Mouse (Mus musculus) adipocyte (in vitro differentiated cells): ENCODE results near the gene Emsy.

Source experiments
- DNase-seq: peaks from one replicate; pipeline ENCODE4 v3.0.0-alpha.2; 2016; ENCODE audit warnings: low spot score

The Emsy gene

GRCm38 (mm10) chr7:98577461-98577860 is 79.1 kb downstream of the Emsy start:
- no peak for DNase-seq

- DNase-seq: peak; percentile 3
Observed at GRCm38 (mm10) chr7:98575651-98576239, 80.8 kb downstream of the Emsy start.

- no peak for DNase-seq
Observed at GRCm38 (mm10) chr7:98574771-98575191, 81.8 kb downstream of the Emsy start.

GRCm38 (mm10) chr7:98574271-98574670 is 82.3 kb downstream of the Emsy start:
- DNase-seq: no peak

- DNase-seq: no peak
Observed at GRCm38 (mm10) chr7:98573231-98573781, 83.3 kb downstream of the Emsy start.

GRCm38 (mm10) chr7:98572223-98572868 is 84.2 kb downstream of the Emsy start:
- DNase-seq: peak; percentile 11

GRCm38 (mm10) chr7:98570824-98571505 is 85.6 kb downstream of the Emsy start:
- DNase-seq: no peak

GRCm38 (mm10) chr7:98567056-98567455 is 89.5 kb downstream of the Emsy start:
- DNase-seq: no peak

- DNase-seq: no peak
Observed at GRCm38 (mm10) chr7:98564607-98565364, 91.8 kb downstream of the Emsy start.

GRCm38 (mm10) chr7:98563991-98564390 is 92.6 kb downstream of the Emsy start:
- DNase-seq: no peak

- DNase-seq: no peak
Observed at GRCm38 (mm10) chr7:98562966-98563365, 93.6 kb downstream of the Emsy start.

GRCm38 (mm10) chr7:98562186-98562585 is 94.4 kb downstream of the Emsy start:
- no peak for DNase-seq

- DNase-seq: no peak
Observed at GRCm38 (mm10) chr7:98561556-98562164, 94.9 kb downstream of the Emsy start.

GRCm38 (mm10) chr7:98558128-98558921 is 98.3 kb downstream of the Emsy start:
- DNase-seq: no peak

- no peak for DNase-seq
Observed at GRCm38 (mm10) chr7:98556767-98557394, 99.7 kb downstream of the Emsy start.

- DNase-seq: no peak
Observed at GRCm38 (mm10) chr7:98551041-98551440, 105.5 kb downstream of the Emsy start.

GRCm38 (mm10) chr7:98550596-98550995 is 106.0 kb downstream of the Emsy start:
- DNase-seq: peak; percentile 42

- no peak for DNase-seq
Observed at GRCm38 (mm10) chr7:98548839-98549238, 107.7 kb downstream of the Emsy start.

- DNase-seq: no peak
Observed at GRCm38 (mm10) chr7:98544556-98544955, 112.0 kb downstream of the Emsy start.

GRCm38 (mm10) chr7:98543853-98544370 is 112.7 kb downstream of the Emsy start:
- DNase-seq: no peak
